Comparison of ENCODE assay signal across 8 mouse cellular contexts in the genomic region with DNA sequence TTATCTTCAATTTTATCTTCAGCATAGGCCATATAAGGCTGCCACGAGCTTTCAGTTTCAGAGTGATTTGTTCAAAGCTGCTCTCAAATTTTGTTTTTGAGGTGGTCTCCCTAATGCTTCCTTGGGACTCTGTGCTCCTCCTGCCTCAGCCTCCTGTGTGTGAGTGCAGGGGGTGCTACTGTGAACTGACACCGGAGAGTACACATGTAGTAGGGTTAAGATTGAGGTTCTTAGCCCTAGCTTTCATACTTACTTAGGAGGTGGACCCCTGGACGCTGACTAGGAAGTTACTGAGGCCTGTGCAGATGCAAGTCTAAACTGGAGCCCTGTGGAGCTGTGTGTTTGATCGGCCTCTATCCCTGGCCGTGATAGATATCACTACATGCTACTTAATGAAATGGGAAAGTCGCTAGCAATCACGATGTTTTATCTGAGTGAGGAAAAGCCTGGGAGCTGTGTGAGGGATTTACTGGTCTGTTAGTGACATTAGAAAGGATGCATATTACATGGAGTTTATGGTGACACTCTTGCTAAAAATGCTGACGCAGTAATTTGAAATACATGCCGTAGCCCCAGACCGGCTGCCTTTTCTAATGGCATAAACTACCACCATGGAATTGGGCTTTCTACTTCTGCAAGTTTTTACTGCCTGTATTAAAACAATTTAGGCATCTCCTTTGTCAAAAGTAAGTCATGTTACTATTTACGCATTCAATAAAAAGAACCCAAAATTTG. TPM values are rescaled to one million over a fixed set of nuclear protein-coding genes. Genes with fewer than 3 reads are reported as not detected.
DNase-seq lines count a peak whose midpoint lies in the region; ATAC-seq lines count a peak whose summit lies in the region.

No protein-coding gene starts in this region.

- 80% methylated on average over 11 of the region's 11 CpGs for WGBS in heart, embryonic 10.5 days
- 80% methylated on average over 11 of the region's 11 CpGs for WGBS in forebrain, embryonic 11.5 days
- WGBS in liver, embryonic 12.5 days (ENCODE audit: insufficient replicate concordance) = 43% methylated on average over 11 of the region's 11 CpGs

- H3K4me2 ChIP-seq in forebrain, embryonic 11.5 days (ENCODE audit: low read depth, low read length, severe bottlenecking) = peak overlapping the region; percentile 88
- peak overlapping the region; percentile 84 for H3K4me2 ChIP-seq in liver, embryonic 12.5 days

- peaks cover 20% of the 10 kb centered on the region for H3K4me1 ChIP-seq in heart, embryonic 10.5 days
- H3K4me1 ChIP-seq in forebrain, embryonic 11.5 days (replicated peaks; ENCODE audit: control insufficient read depth, insufficient read depth, low read length) = peaks cover 8% of the 10 kb centered on the region; the same call in 1 of the 2 replicates
- peaks cover 54% of the 10 kb centered on the region for H3K4me1 ChIP-seq in liver, embryonic 12.5 days

- ATAC-seq in forebrain, embryonic 11.5 days (replicated peaks; ENCODE audit: low FRiP score) = no peak
- no peak for ATAC-seq in liver, embryonic 12.5 days
- ATAC-seq in monocyte, adult 5-6 weeks (replicated peaks; ENCODE audit: insufficient number of reproducible peaks, low FRiP score, low TSS enrichment, poor library complexity, severe bottlenecking) = no peak

- peak overlapping the region; percentile 99 for H3K4me3 ChIP-seq in heart, embryonic 10.5 days
- peak overlapping the region; percentile 84 for H3K4me3 ChIP-seq in forebrain, embryonic 11.5 days (ENCODE audit: low read depth, low read length)
- peak overlapping the region; percentile 88 for H3K4me3 ChIP-seq in liver, embryonic 12.5 days

- peak overlapping the region; percentile 96 for H3K9ac ChIP-seq in forebrain, embryonic 11.5 days (ENCODE audit: low read length)
- H3K9ac ChIP-seq in liver, embryonic 12.5 days = peak overlapping the region; percentile 98

- H3K27me3 ChIP-seq in heart, embryonic 10.5 days (ENCODE audit: insufficient read depth, poor library complexity, severe bottlenecking) = no peaks in the 10 kb centered on the region
- H3K27me3 ChIP-seq in forebrain, embryonic 11.5 days (ENCODE audit: control insufficient read depth, insufficient read depth, low read length) = no peaks in the 10 kb centered on the region
- no peaks in the 10 kb centered on the region for H3K27me3 ChIP-seq in liver, embryonic 12.5 days (replicated peaks)

- H3K9me3 ChIP-seq in heart, embryonic 10.5 days = no peaks in the 10 kb centered on the region
- H3K9me3 ChIP-seq in forebrain, embryonic 11.5 days (ENCODE audit: control insufficient read depth, low read length) = no peaks in the 10 kb centered on the region
- H3K9me3 ChIP-seq in liver, embryonic 12.5 days (replicated peaks) = no peaks in the 10 kb centered on the region

- peaks cover 16% of the 10 kb centered on the region for H3K36me3 ChIP-seq in heart, embryonic 10.5 days
- no peaks in the 10 kb centered on the region; the same call in 1 of the 2 replicates for H3K36me3 ChIP-seq in forebrain, embryonic 11.5 days (ENCODE audit: control insufficient read depth, insufficient read depth, low read length)
- peaks cover 40% of the 10 kb centered on the region for H3K36me3 ChIP-seq in liver, embryonic 12.5 days

- peak overlapping the region; percentile 99 for H3K27ac ChIP-seq in heart, embryonic 10.5 days
- H3K27ac ChIP-seq in forebrain, embryonic 11.5 days (ENCODE audit: low read depth, low read length) = no peak overlapping the region
- H3K27ac ChIP-seq in liver, embryonic 12.5 days = peak overlapping the region; percentile 98

- no peak for DNase-seq in heart, embryonic 10.5 days (ENCODE audit: low spot score)
- no peak for DNase-seq in heart, adult 18-20 months
- peak; percentile 40 for DNase-seq in A20 (ENCODE audit: low read depth, low spot score)
- DNase-seq in forebrain, embryonic 11.5 days (ENCODE audit: low spot score) = no peak
- DNase-seq in adrenal gland, adult 18-20 months (ENCODE audit: low spot score in 2 of 2) = no peak
- DNase-seq in layer of hippocampus, postnatal 10 days (ENCODE audit: low spot score in 2 of 2) = no peak

RNA-seq across cellular contexts. Expression of a gene that starts 2.0 kb away (rescaled TPM):
- 90.6 and 104 TPM in 2 replicates for polyA plus RNA-seq in heart, embryonic 10.5 days (2016; fragmentation: Nextera tagmentation; extraction: Ambion mirVana)
- 10 to 100 TPM; 84.3 to 85.1 TPM for total RNA-seq in heart, adult 18-20 months (2021)
- 176 and 178 TPM in 2 replicates for polyA plus RNA-seq in forebrain, embryonic 11.5 days (2014; fragmentation: Nextera tagmentation; extraction: Ambion mirVana)
- polyA plus RNA-seq in liver, embryonic 12.5 days (2016; fragmentation: Nextera tagmentation; extraction: Ambion mirVana) = 48.2 and 50.1 TPM in 2 replicates
- total RNA-seq in adrenal gland, adult 18-20 months (2021) = 100 to 1,000 TPM; 159 to 223 TPM
- 97.8 to 145 TPM (median 119 TPM) in 3 replicates for total RNA-seq in monocyte, adult 5-6 weeks (2017)
- total RNA-seq in layer of hippocampus, postnatal 10 days (2021) = 100 to 1,000 TPM; 158 to 161 TPM

RNA-seq across cellular contexts. Expression of a gene that starts 32.1 kb away (rescaled TPM):
- polyA plus RNA-seq in heart, embryonic 10.5 days (2016; fragmentation: Nextera tagmentation; extraction: Ambion mirVana) = 0.65 and 0.89 TPM in 2 replicates
- total RNA-seq in heart, adult 18-20 months (2021) = not detected
- polyA plus RNA-seq in forebrain, embryonic 11.5 days (2014; fragmentation: Nextera tagmentation; extraction: Ambion mirVana) = 0.37 and 0.63 TPM in 2 replicates
- polyA plus RNA-seq in liver, embryonic 12.5 days (2016; fragmentation: Nextera tagmentation; extraction: Ambion mirVana) = 0.61 and 0.87 TPM in 2 replicates
- 1 to 10 TPM; 1.6 to 2.2 TPM for total RNA-seq in adrenal gland, adult 18-20 months (2021)
- total RNA-seq in monocyte, adult 5-6 weeks (2017) = not detected in 3 replicates
- total RNA-seq in layer of hippocampus, postnatal 10 days (2021) = 10 to 100 TPM; 19.1 to 21.5 TPM

RNA-seq across cellular contexts. Expression of a gene that starts 32.1 kb away (rescaled TPM):
- polyA plus RNA-seq in heart, embryonic 10.5 days (2016; fragmentation: Nextera tagmentation; extraction: Ambion mirVana) = 0.60 and 0.64 TPM in 2 replicates
- total RNA-seq in heart, adult 18-20 months (2021) = under 1 TPM; 0.17 to 0.26 TPM
- polyA plus RNA-seq in forebrain, embryonic 11.5 days (2014; fragmentation: Nextera tagmentation; extraction: Ambion mirVana) = 0.24 TPM in 1 of 2 replicates, not detected in the other
- polyA plus RNA-seq in liver, embryonic 12.5 days (2016; fragmentation: Nextera tagmentation; extraction: Ambion mirVana) = 0.26 and 0.37 TPM in 2 replicates
- 1 to 10 TPM; 2.8 to 3.6 TPM for total RNA-seq in adrenal gland, adult 18-20 months (2021)
- total RNA-seq in monocyte, adult 5-6 weeks (2017) = 0.57 to 0.85 TPM in 2 of 3 replicates, not detected in the other
- 10 to 100 TPM; 12.5 to 12.7 TPM for total RNA-seq in layer of hippocampus, postnatal 10 days (2021)

Comparison
In these comparisons a context has a peak if more than half of its experiments do, and no peak if none do; other contexts are left out.
1. RNA of a gene that starts 32.1 kb away (total RNA-seq): 19.1 to 21.5 TPM in layer of hippocampus, postnatal 10 days; 1.6 to 2.2 TPM in adrenal gland, adult 18-20 months, not detected in heart, adult 18-20 months and not detected in monocyte, adult 5-6 weeks; every median in the first group is over 4 times any median in the second.
2. Peak in every context shown above with its lines, with median percentiles within 50 percentile points of each other: H3K4me3 ChIP-seq.